Mouse (Mus musculus) heart, postnatal 0 days (tissue): Measurements from ENCODE around the gene Slc52a3.

Source experiments
- CTCF ChIP-seq: IDR thresholded peaks from 2 replicates; pipeline ENCODE4 v1.5.1; 2016; ENCODE audit warnings: antibody characterized with exemption, control low read depth, low read depth
- EP300 ChIP-seq: IDR thresholded peaks from 2 replicates; pipeline ENCODE4 v1.6.1; 2016; ENCODE audit warnings: antibody characterized with exemption, low read depth

DNA sequence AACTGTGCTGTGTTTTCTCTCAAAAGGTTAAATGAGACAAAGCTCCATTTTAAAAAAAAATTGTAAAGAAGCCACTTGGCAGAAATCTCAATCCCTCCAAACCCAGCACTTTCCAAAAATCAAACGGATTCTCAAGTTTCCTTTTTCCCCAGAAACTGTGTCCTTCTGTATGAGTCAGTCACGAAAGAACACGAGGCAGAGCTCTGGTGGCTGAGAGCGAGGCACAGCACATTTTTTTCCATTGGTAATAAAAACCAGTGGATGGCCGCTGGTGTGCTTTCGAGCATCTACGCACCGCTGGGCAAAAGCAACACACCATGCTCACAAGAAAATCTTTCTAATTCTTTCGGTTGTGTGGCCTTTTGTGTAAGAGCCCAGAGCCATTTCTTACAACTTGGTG is 12.3 kb upstream of the Slc52a3 start:
- no peak for TF ChIP-seq CTCF
- no peak for TF ChIP-seq EP300
